12 mouse cellular contexts compared by ENCODE assay signal in genomic region chr2:173563336-173563735, GRCm38 (mm10). TPM values are rescaled to one million over a fixed set of nuclear protein-coding genes. Genes with fewer than 3 reads are reported as not detected.
A peak's percentile ranks its signal among the peaks of the same experiment; 100 is the strongest.
DNase-seq lines count a peak whose midpoint lies in the region; ATAC-seq lines count a peak whose summit lies in the region.
"Had no signal": no experiment of that assay in that cellular context is flagged by ENCODE, and none has a peak within 500 bp of the region (broad histone marks: within the 10 kb centered on the region; RNA-seq: fewer than 3 reads in every experiment).

No protein-coding gene starts in this region.

- intact Hi-C loops in left cerebral cortex, postnatal 4 days (cut with DNase I) = loop anchor here (2.0 kb wide), 1 partner anchor 457 kb away; no protein-coding TSS in a partner anchor

- H3K4me1 ChIP-seq in forebrain, embryonic 14.5 days (ENCODE audit: control insufficient read depth, insufficient read depth, low read length) = no peaks in the 10 kb centered on the region
- no peaks in the 10 kb centered on the region for H3K4me1 ChIP-seq in forebrain, embryonic 13.5 days
- peaks cover 3% of the 10 kb centered on the region; the same call in 1 of the 2 replicates for H3K4me1 ChIP-seq in intestine, embryonic 16.5 days (ENCODE audit: control insufficient read depth, insufficient read depth, low read length)

- H3K4me2 ChIP-seq in forebrain, embryonic 14.5 days (ENCODE audit: low read length) = no peak overlapping the region
- H3K4me2 ChIP-seq in forebrain, embryonic 13.5 days = no peak overlapping the region
- H3K4me2 ChIP-seq in intestine, embryonic 16.5 days (ENCODE audit: low read depth, low read length) = no peak overlapping the region
- H3K4me2 ChIP-seq: neural tube, embryonic 13.5 days had no signal

- peak; percentile 44 for DNase-seq in forebrain, embryonic 14.5 days (ENCODE audit: low spot score)
- peak; percentile 27 for DNase-seq in left cerebral cortex, postnatal 4 days
- DNase-seq in left cerebral cortex, adult 11 months (ENCODE audit: low spot score) = no peak
- DNase-seq in MN1 (ENCODE audit: low spot score) = peak; percentile 52
- DNase-seq in spleen, adult 12 weeks (ENCODE audit: low spot score) = no peak
- no peak for DNase-seq in cerebellum, adult 11-12 months
- DNase-seq: lung, postnatal 4 days had no signal

- no peaks in the 10 kb centered on the region for H3K27me3 ChIP-seq in forebrain, embryonic 14.5 days (replicated peaks; ENCODE audit: control insufficient read depth, insufficient read depth, low read length)
- H3K27me3 ChIP-seq in forebrain, embryonic 13.5 days = no peaks in the 10 kb centered on the region
- H3K27me3 ChIP-seq in intestine, embryonic 16.5 days (replicated peaks; ENCODE audit: control insufficient read depth, insufficient read depth, low read length) = no peaks in the 10 kb centered on the region
- H3K27me3 ChIP-seq: neural tube, embryonic 13.5 days had no signal

- no peak overlapping the region for H3K4me3 ChIP-seq in forebrain, embryonic 14.5 days (ENCODE audit: low read depth, low read length)
- H3K4me3 ChIP-seq in forebrain, embryonic 13.5 days = no peak overlapping the region
- no peak overlapping the region for H3K4me3 ChIP-seq in intestine, embryonic 16.5 days (ENCODE audit: low read length)
- H3K4me3 ChIP-seq: neural tube, embryonic 13.5 days had no signal

- ATAC-seq in forebrain, embryonic 14.5 days = no peak
- no peak for ATAC-seq in forebrain, embryonic 13.5 days
- no peak for ATAC-seq in intestine, embryonic 16.5 days

- H3K27ac ChIP-seq in forebrain, embryonic 14.5 days (ENCODE audit: low read depth, low read length) = no peak overlapping the region
- H3K27ac ChIP-seq in forebrain, embryonic 13.5 days = no peak overlapping the region
- 0 out of 2 replicates have a peak overlapping the region, but pooled peaks have one; percentile 25 for H3K27ac ChIP-seq in intestine, embryonic 16.5 days (ENCODE audit: low read length)
- H3K27ac ChIP-seq: neural tube, embryonic 13.5 days had no signal

- WGBS in forebrain, embryonic 14.5 days = 77% methylated on average over 7 of the region's 7 CpGs
- 76% methylated on average over 7 of the region's 7 CpGs for WGBS in forebrain, embryonic 13.5 days
- 61% methylated on average over 7 of the region's 7 CpGs for WGBS in intestine, embryonic 16.5 days

- no peaks in the 10 kb centered on the region for H3K9me3 ChIP-seq in forebrain, embryonic 14.5 days (replicated peaks; ENCODE audit: control insufficient read depth, low read length)
- no peaks in the 10 kb centered on the region for H3K9me3 ChIP-seq in forebrain, embryonic 13.5 days (replicated peaks)
- no peaks in the 10 kb centered on the region for H3K9me3 ChIP-seq in intestine, embryonic 16.5 days (ENCODE audit: control insufficient read depth, low read length)
- H3K9me3 ChIP-seq: neural tube, embryonic 13.5 days had no signal

- H3K9ac ChIP-seq in forebrain, embryonic 14.5 days (ENCODE audit: low read length) = no peak overlapping the region
- H3K9ac ChIP-seq in forebrain, embryonic 13.5 days = no peak overlapping the region
- no peak overlapping the region for H3K9ac ChIP-seq in intestine, embryonic 16.5 days (ENCODE audit: low read depth, low read length)
- H3K9ac ChIP-seq: neural tube, embryonic 13.5 days had no signal

- H3K36me3 ChIP-seq in forebrain, embryonic 14.5 days (ENCODE audit: control insufficient read depth, insufficient read depth, low read length) = no peaks in the 10 kb centered on the region
- no peaks in the 10 kb centered on the region for H3K36me3 ChIP-seq in forebrain, embryonic 13.5 days (ENCODE audit: poor library complexity, severe bottlenecking)
- H3K36me3 ChIP-seq in intestine, embryonic 16.5 days (ENCODE audit: control insufficient read depth, insufficient read depth, low read length) = no peaks in the 10 kb centered on the region
- H3K36me3 ChIP-seq: neural tube, embryonic 13.5 days had no signal

RNA-seq across cellular contexts. Expression of gene Ankrd60, which starts 14.8 kb away (rescaled TPM):
- polyA plus RNA-seq in forebrain, embryonic 14.5 days (2014; fragmentation: Nextera tagmentation; extraction: Ambion mirVana) = not detected in 2 replicates
- polyA plus RNA-seq in forebrain, embryonic 13.5 days (2015; fragmentation: Nextera tagmentation; extraction: Ambion mirVana) = not detected in 2 replicates
- total RNA-seq in left cerebral cortex, postnatal 4 days (2021) = not detected
- not detected in 2 replicates for polyA plus RNA-seq in intestine, embryonic 16.5 days (2015; fragmentation: Nextera tagmentation; extraction: Ambion mirVana)
- total RNA-seq: layer of hippocampus, adult 8-10 months had no signal
- polyA plus RNA-seq: heart, embryonic 14.5 days; neural tube, embryonic 13.5 days had no signal

RNA-seq across cellular contexts. Expression of gene 1700021F07Rik, which starts 41.0 kb away (rescaled TPM):
- not detected in 2 replicates for polyA plus RNA-seq in forebrain, embryonic 14.5 days (2014; fragmentation: Nextera tagmentation; extraction: Ambion mirVana)
- not detected in 2 replicates for polyA plus RNA-seq in forebrain, embryonic 13.5 days (2015; fragmentation: Nextera tagmentation; extraction: Ambion mirVana)
- not detected for total RNA-seq in left cerebral cortex, postnatal 4 days (2021)
- polyA plus RNA-seq in intestine, embryonic 16.5 days (2015; fragmentation: Nextera tagmentation; extraction: Ambion mirVana) = not detected in 2 replicates
- total RNA-seq: layer of hippocampus, adult 8-10 months had no signal
- polyA plus RNA-seq: heart, embryonic 14.5 days; neural tube, embryonic 13.5 days had no signal

Comparison
In these comparisons a context has a peak if more than half of its experiments do, and no peak if none do; other contexts are left out.
1. DNase-seq: peak in forebrain, embryonic 14.5 days (single experiment), left cerebral cortex, postnatal 4 days (single experiment) and MN1 (single experiment); none in left cerebral cortex, adult 11 months (single experiment), spleen, adult 12 weeks (single experiment) and cerebellum, adult 11-12 months (single experiment).